Mouse (Mus musculus) CH12.LX (cell line): ENCODE results near the gene Traf3.

Source experiments
- CTCF ChIP-seq, 2 experiments: IDR thresholded peaks in 1 of 2; conservative IDR thresholded peaks in 1 of 2; 2 replicates each; pipeline ENCODE4 v1.5.1; 2011 to 2012; ENCODE audit warnings: low read depth in 2 of 2, low read length in 2 of 2, improper control_type of control experiment in 1 of 2, inconsistent platforms in 1 of 2, mild to moderate bottlenecking in 1 of 2, moderate library complexity in 1 of 2
- EP300 ChIP-seq: IDR thresholded peaks from 2 replicates; pipeline ENCODE4 v1.6.1; 2011; ENCODE audit warnings: low read length, improper control_type of control experiment
- GABPA ChIP-seq: IDR thresholded peaks from 2 replicates; pipeline ENCODE4 v1.6.1; 2012; ENCODE audit warnings: low read depth, low read length, improper control_type of control experiment, inconsistent platforms; ENCODE audit not compliant: insufficient replicate concordance
- KAT2A ChIP-seq: IDR thresholded peaks from 2 replicates; pipeline ENCODE4 v1.6.1; 2012; ENCODE audit warnings: low read length, improper control_type of control experiment, inconsistent platforms; ENCODE audit not compliant: insufficient replicate concordance
- MAFK ChIP-seq: IDR thresholded peaks from 2 replicates; pipeline ENCODE4 v1.6.1; 2011; ENCODE audit warnings: low read length, improper control_type of control experiment; ENCODE audit not compliant: insufficient replicate concordance
- MAX ChIP-seq: IDR thresholded peaks from 2 replicates; pipeline ENCODE4 v1.6.1; 2011; ENCODE audit warnings: low read length, improper control_type of control experiment
- RAD21 ChIP-seq: IDR thresholded peaks from 2 replicates; pipeline ENCODE4 v1.6.1; 2011; ENCODE audit warnings: low read depth, mild to moderate bottlenecking, low read length, improper control_type of control experiment, moderate library complexity
- USF2 ChIP-seq: conservative IDR thresholded peaks from 2 replicates; pipeline ENCODE4 v1.6.1; 2011; ENCODE audit warnings: low read depth, low read length, improper control_type of control experiment

- no peak for TF ChIP-seq CTCF (conservative IDR thresholded peaks at IDR 0.05 in 1 of 2, IDR thresholded peaks at IDR 0.05 in 1 of 2; ENCODE audit: low read depth in 2 of 2, low read length in 2 of 2)
- TF ChIP-seq EP300, result no peak
- TF ChIP-seq GABPA, result no peak
- TF ChIP-seq MAX, result no peak
- no peak for TF ChIP-seq USF2
- no peak for TF ChIP-seq KAT2A
- TF ChIP-seq RAD21, result no peak
- no peak for TF ChIP-seq MAFK
These were observed 41.4 kb upstream of the Traf3 start for GRCm38 (mm10) chr12:111124601-111125260.
